Mouse (Mus musculus) spleen, postnatal 4 days (tissue): ENCODE measurements around the gene Igf2bp1.
A peak's percentile ranks its signal among the peaks of the same experiment; 100 is the strongest.

Experiments
- DNase-seq, 2 experiments: peaks; one replicate each; pipeline ENCODE4 v3.0.0; 2022; ENCODE audit warnings: low spot score in 2 of 2

Gene Igf2bp1

GRCm38 (mm10) chr11:96007516-96008235, 1.9 kb upstream of the Igf2bp1 start:
- DNase-seq = no peak

GRCm38 (mm10) chr11:96006852-96007515, 1.2 kb upstream of the Igf2bp1 start:
- DNase-seq = peak in 1 of 2 experiments; percentile 65

GRCm38 (mm10) chr11:96006367-96006851, 669 bp upstream of the Igf2bp1 start:
- peak in 1 of 2 experiments; percentile 61 for DNase-seq

- DNase-seq = peak in 1 of 2 experiments; percentile 62
Observed at GRCm38 (mm10) chr11:96004793-96005402, 842 bp downstream of the Igf2bp1 start.

GRCm38 (mm10) chr11:96003969-96004792, 1.6 kb downstream of the Igf2bp1 start:
- DNase-seq = no peak

GRCm38 (mm10) chr11:96003100-96003900, 2.4 kb downstream of the Igf2bp1 start:
- DNase-seq = no peak

GRCm38 (mm10) chr11:95994151-95994550, 11.6 kb downstream of the Igf2bp1 start:
- DNase-seq = no peak

- peak in 1 of 2 experiments; percentile 10 for DNase-seq
Observed at GRCm38 (mm10) chr11:95990886-95991708, 14.6 kb downstream of the Igf2bp1 start.

GRCm38 (mm10) chr11:95990431-95990830, 15.3 kb downstream of the Igf2bp1 start:
- DNase-seq = no peak

GRCm38 (mm10) chr11:95989864-95990263, 15.9 kb downstream of the Igf2bp1 start:
- no peak for DNase-seq

- DNase-seq = peak; percentile 63 to 73
Observed at GRCm38 (mm10) chr11:95988533-95988932, 17.2 kb downstream of the Igf2bp1 start.

GRCm38 (mm10) chr11:95987854-95988447, 17.8 kb downstream of the Igf2bp1 start:
- DNase-seq = no peak

- no peak for DNase-seq
Observed at GRCm38 (mm10) chr11:95982475-95982874, 23.3 kb downstream of the Igf2bp1 start.

GRCm38 (mm10) chr11:95981804-95982203, 23.9 kb downstream of the Igf2bp1 start:
- DNase-seq = no peak

- peak; percentile 37 to 73 for DNase-seq
Observed at GRCm38 (mm10) chr11:95980762-95981418, 24.9 kb downstream of the Igf2bp1 start.

GRCm38 (mm10) chr11:95978487-95978886, 27.3 kb downstream of the Igf2bp1 start:
- DNase-seq = no peak

- DNase-seq = peak in 1 of 2 experiments; percentile 18
Observed at GRCm38 (mm10) chr11:95976290-95976689, 29.4 kb downstream of the Igf2bp1 start.

- DNase-seq = no peak
Observed at GRCm38 (mm10) chr11:95975694-95976093, 30.0 kb downstream of the Igf2bp1 start.

GRCm38 (mm10) chr11:95973187-95973586, 32.6 kb downstream of the Igf2bp1 start:
- no peak for DNase-seq
